In the genomic region with DNA sequence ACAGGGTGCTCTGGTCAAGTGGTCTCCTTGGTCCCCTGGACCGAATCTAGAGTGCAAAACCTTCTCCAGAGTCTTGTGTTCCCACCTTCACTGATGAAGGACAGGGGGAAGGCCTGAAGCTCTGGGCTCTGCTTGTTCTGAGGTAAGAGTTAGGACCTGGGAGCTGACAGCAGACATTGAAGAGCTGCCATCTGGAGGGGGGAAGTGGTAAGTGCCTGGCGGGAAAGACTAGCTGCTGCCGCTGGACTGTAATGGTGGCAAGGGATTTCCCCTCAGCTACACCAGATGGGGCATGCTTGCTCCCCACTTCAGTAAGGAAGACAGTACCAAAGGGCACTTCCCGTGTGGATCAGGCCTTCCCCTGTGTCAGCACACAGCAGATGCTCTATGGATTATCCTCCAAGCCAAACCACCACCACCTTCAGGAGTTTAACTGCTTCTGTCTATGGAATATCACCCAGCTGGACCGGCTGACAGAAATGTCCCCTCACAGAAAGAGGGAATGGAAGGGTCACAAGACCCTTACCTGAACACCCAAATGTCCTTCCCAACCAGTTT, we compare ENCODE assay signal across 9 mouse cellular contexts. TPM values are rescaled to one million over a fixed set of nuclear protein-coding genes. Genes with fewer than 3 reads are reported as not detected.
DNase-seq lines count a peak whose midpoint lies in the region.
"Had no signal": no experiment of that assay in that cellular context is flagged by ENCODE, and none has a peak within 500 bp of the region (broad histone marks: within the 10 kb centered on the region; RNA-seq: fewer than 3 reads in every experiment).

No protein-coding gene starts in this region.

- no peaks in the 10 kb centered on the region for H3K27me3 ChIP-seq in midbrain, embryonic 10.5 days (ENCODE audit: low read depth, poor library complexity, severe bottlenecking)

- H3K4me1 ChIP-seq in midbrain, embryonic 10.5 days, result peaks cover 6% of the 10 kb centered on the region; the same call in 1 of the 2 replicates

- 30% methylated on average over 5 of the region's 5 CpGs for WGBS in midbrain, embryonic 10.5 days

- no peaks in the 10 kb centered on the region for H3K36me3 ChIP-seq in midbrain, embryonic 10.5 days
- H3K36me3 ChIP-seq: G1E had no signal

- no peak overlapping the region for H3K4me3 ChIP-seq in midbrain, embryonic 10.5 days

- DNase-seq in spleen, adult 18-20 months, result peak; percentile 33 to 47
- DNase-seq in spleen, adult 12 weeks (ENCODE audit: low spot score), result no peak
- peak; percentile 63 for DNase-seq in embryo, embryonic 9.5 days (ENCODE audit: extremely low spot score)
- DNase-seq in heart, adult 18-20 months, result peak; percentile 62 to 67
- DNase-seq in kidney, adult 11 months, result peak; percentile 69
- DNase-seq in left cerebral cortex, postnatal 4 days, result peak; percentile 73
- DNase-seq in midbrain, embryonic 10.5 days (ENCODE audit: low spot score), result peak; percentile 63
- DNase-seq in right cerebral cortex, postnatal 4 days, result peak; percentile 53

- no peaks in the 10 kb centered on the region for H3K9me3 ChIP-seq in midbrain, embryonic 10.5 days (replicated peaks)
- H3K9me3 ChIP-seq: G1E had no signal

- intact Hi-C loops in left cerebral cortex, postnatal 4 days (cut with DNase I), result loop anchor here (5.0 to 10.0 kb wide), 3 partner anchors 103 to 330 kb away; no protein-coding TSS in a partner anchor

- peak overlapping the region; percentile 64 for H3K27ac ChIP-seq in midbrain, embryonic 10.5 days (replicated peaks)

RNA-seq across cellular contexts. Expression of a gene that starts 11.0 kb away (rescaled TPM):
- total RNA-seq in heart, adult 18-20 months (2021), result not detected
- total RNA-seq in left cerebral cortex, postnatal 4 days (2021), result under 1 TPM; 0.14 to 0.20 TPM
- polyA plus RNA-seq in midbrain, embryonic 10.5 days (2016; fragmentation: Nextera tagmentation; extraction: Ambion mirVana), result not detected in 2 replicates
- total RNA-seq: G1E had no signal
- polyA plus RNA-seq: G1E had no signal

RNA-seq across cellular contexts. Expression of a gene that starts 48.9 kb away (rescaled TPM):
- total RNA-seq in heart, adult 18-20 months (2021), result 10 to 100 TPM; 44.7 to 49.8 TPM
- total RNA-seq in left cerebral cortex, postnatal 4 days (2021), result 10 to 100 TPM; 43.0 to 44.1 TPM
- 42.3 and 45.3 TPM in 2 replicates for polyA plus RNA-seq in midbrain, embryonic 10.5 days (2016; fragmentation: Nextera tagmentation; extraction: Ambion mirVana)
